Mouse (Mus musculus): ENCODE results near the gene Olfr1034. TPM values are rescaled to one million over a fixed set of nuclear protein-coding genes. Genes with fewer than 3 reads are reported as not detected.

Gene Olfr1034
- polyA plus RNA-seq, 1 experiment from 2014 or later = 0.05 TPM

- no peaks in the 10 kb centered on the region for H3K4me1 ChIP-seq (ENCODE audit: control insufficient read depth, low read depth, low read length)
- no peak within 1 kb of the TSS for H3K4me3 ChIP-seq (ENCODE audit: low read depth, low read length)
- ATAC-seq (ENCODE audit: low read depth) = no peak
- no peaks in the 10 kb centered on the region for H3K9me3 ChIP-seq (replicated peaks; ENCODE audit: control insufficient read depth, low read length)
- 75% methylated on average over 2 of the region's 2 CpGs for WGBS (ENCODE audit: insufficient replicate concordance)
- no peaks in the 10 kb centered on the region for H3K27me3 ChIP-seq (ENCODE audit: control insufficient read depth, insufficient read depth, low read depth, low read length)
- no peaks in the 10 kb centered on the region for H3K36me3 ChIP-seq (ENCODE audit: control insufficient read depth, insufficient read depth)
- H3K27ac ChIP-seq (ENCODE audit: low read length) = no peak within 1 kb of the TSS
- H3K9ac ChIP-seq (ENCODE audit: low read depth, low read length) = no peak within 1 kb of the TSS
- no peak within 1 kb of the TSS for H3K4me2 ChIP-seq (ENCODE audit: low read depth, low read length)
Measured at GRCm38 (mm10) chr2:86087285-86087684, 41.6 kb downstream of the Olfr1034 start, which contains the start of gene Olfr1037. Gene Olfr1037 (minus strand): TSS chr2:86087385.

Other genes starting within 250 kb of the Olfr1034 start
- gene Olfr1016, start 243.3 kb upstream of the Olfr1034 start, polyA plus RNA-seq (2015; fragmentation: Nextera tagmentation; extraction: Ambion mirVana) = not detected in 2 replicates
- not detected in 2 replicates for gene Olfr1018, start 227.4 kb upstream of the Olfr1034 start, polyA plus RNA-seq (2015; fragmentation: Nextera tagmentation; extraction: Ambion mirVana)
- gene Olfr1019, start 200.4 kb upstream of the Olfr1034 start, polyA plus RNA-seq (2015; fragmentation: Nextera tagmentation; extraction: Ambion mirVana) = not detected in 2 replicates
- gene Olfr1020, start 198.8 kb upstream of the Olfr1034 start, polyA plus RNA-seq (2015; fragmentation: Nextera tagmentation; extraction: Ambion mirVana) = not detected in 2 replicates
- gene Olfr1022, start 177.3 kb upstream of the Olfr1034 start, polyA plus RNA-seq (2015; fragmentation: Nextera tagmentation; extraction: Ambion mirVana) = not detected in 2 replicates
- not detected in 2 replicates for gene Olfr1023, start 160.2 kb upstream of the Olfr1034 start, polyA plus RNA-seq (2015; fragmentation: Nextera tagmentation; extraction: Ambion mirVana)
- not detected in 2 replicates for gene Olfr1024, start 140.8 kb upstream of the Olfr1034 start, polyA plus RNA-seq (2015; fragmentation: Nextera tagmentation; extraction: Ambion mirVana)
- gene Olfr1025-ps1, start 130.7 kb upstream of the Olfr1034 start, polyA plus RNA-seq (2015; fragmentation: Nextera tagmentation; extraction: Ambion mirVana) = not detected in 2 replicates
- gene Olfr1026, start 124.3 kb upstream of the Olfr1034 start, polyA plus RNA-seq (2015; fragmentation: Nextera tagmentation; extraction: Ambion mirVana) = not detected in 2 replicates
- gene Olfr1028, start 95.4 kb upstream of the Olfr1034 start, polyA plus RNA-seq (2015; fragmentation: Nextera tagmentation; extraction: Ambion mirVana) = not detected in 2 replicates
- gene Olfr1029, start 72.0 kb upstream of the Olfr1034 start, polyA plus RNA-seq (2015; fragmentation: Nextera tagmentation; extraction: Ambion mirVana) = not detected in 2 replicates
- not detected in 2 replicates for gene Olfr1030, start 66.6 kb upstream of the Olfr1034 start, polyA plus RNA-seq (2015; fragmentation: Nextera tagmentation; extraction: Ambion mirVana)
- gene Olfr1031, start 55.6 kb upstream of the Olfr1034 start, polyA plus RNA-seq (2015; fragmentation: Nextera tagmentation; extraction: Ambion mirVana) = not detected in 2 replicates
- not detected in 2 replicates for gene Olfr1032, start 40.3 kb upstream of the Olfr1034 start, polyA plus RNA-seq (2015; fragmentation: Nextera tagmentation; extraction: Ambion mirVana)
- gene Olfr1033, start 25.2 kb upstream of the Olfr1034 start, polyA plus RNA-seq (2015; fragmentation: Nextera tagmentation; extraction: Ambion mirVana) = 1.1 and 1.5 TPM in 2 replicates
- not detected in 2 replicates for gene Olfr1036, start 28.1 kb downstream of the Olfr1034 start, polyA plus RNA-seq (2015; fragmentation: Nextera tagmentation; extraction: Ambion mirVana)
- not detected in 2 replicates for gene Olfr1037, start 41.5 kb downstream of the Olfr1034 start, polyA plus RNA-seq (2015; fragmentation: Nextera tagmentation; extraction: Ambion mirVana)
- not detected in 2 replicates for gene Olfr1039, start 90.1 kb downstream of the Olfr1034 start, polyA plus RNA-seq (2015; fragmentation: Nextera tagmentation; extraction: Ambion mirVana)
- gene Olfr1040, start 100.9 kb downstream of the Olfr1034 start, polyA plus RNA-seq (2015; fragmentation: Nextera tagmentation; extraction: Ambion mirVana) = not detected in 2 replicates
- gene Olfr1042, start 116.0 kb downstream of the Olfr1034 start, polyA plus RNA-seq (2015; fragmentation: Nextera tagmentation; extraction: Ambion mirVana) = not detected in 2 replicates
- not detected in 2 replicates for gene Olfr1043, start 121.7 kb downstream of the Olfr1034 start, polyA plus RNA-seq (2015; fragmentation: Nextera tagmentation; extraction: Ambion mirVana)
- gene Olfr1044, start 132.0 kb downstream of the Olfr1034 start, polyA plus RNA-seq (2015; fragmentation: Nextera tagmentation; extraction: Ambion mirVana) = not detected in 2 replicates
- not detected in 2 replicates for gene Olfr52, start 139.8 kb downstream of the Olfr1034 start, polyA plus RNA-seq (2015; fragmentation: Nextera tagmentation; extraction: Ambion mirVana)
- gene Olfr1045, start 157.1 kb downstream of the Olfr1034 start, polyA plus RNA-seq (2015; fragmentation: Nextera tagmentation; extraction: Ambion mirVana) = not detected in 2 replicates
- gene Olfr1046, start 173.5 kb downstream of the Olfr1034 start, polyA plus RNA-seq (2015; fragmentation: Nextera tagmentation; extraction: Ambion mirVana) = not detected in 2 replicates
- gene Olfr1047, start 185.5 kb downstream of the Olfr1034 start, polyA plus RNA-seq (2015; fragmentation: Nextera tagmentation; extraction: Ambion mirVana) = not detected in 2 replicates
- not detected in 2 replicates for gene Olfr1048, start 194.4 kb downstream of the Olfr1034 start, polyA plus RNA-seq (2015; fragmentation: Nextera tagmentation; extraction: Ambion mirVana)
- not detected in 2 replicates for gene Olfr1049, start 212.5 kb downstream of the Olfr1034 start, polyA plus RNA-seq (2015; fragmentation: Nextera tagmentation; extraction: Ambion mirVana)
- gene Olfr1051, start 233.2 kb downstream of the Olfr1034 start, polyA plus RNA-seq (2015; fragmentation: Nextera tagmentation; extraction: Ambion mirVana) = not detected in 2 replicates
- gene Olfr1052, start 246.6 kb downstream of the Olfr1034 start, polyA plus RNA-seq (2015; fragmentation: Nextera tagmentation; extraction: Ambion mirVana) = not detected in 2 replicates